Mouse (Mus musculus) ovary, postnatal 10 days (tissue): ENCODE results near the gene Mmp17.
"Not testable (repeated sequence)": the region's sequence is repeated elsewhere in the genome, so short reads cannot be mapped to it uniquely, and the experiment has no call there.

ENCODE experiments used
- DNase-seq: peaks from one replicate; pipeline ENCODE4 v3.0.0; 2022; ENCODE audit warnings: low spot score

The Mmp17 gene

GRCm38 (mm10) chr5:129590915-129591314 is 6.9 kb downstream of the Mmp17 start:
- DNase-seq = no peak

GRCm38 (mm10) chr5:129594116-129595114 is 10.4 kb downstream of the Mmp17 start:
- peak; percentile 71 for DNase-seq

GRCm38 (mm10) chr5:129602071-129602487 is 18.1 kb downstream of the Mmp17 start:
- DNase-seq = no peak

GRCm38 (mm10) chr5:129607476-129607875 is 23.5 kb downstream of the Mmp17 start:
- DNase-seq = no peak

GRCm38 (mm10) chr5:129611060-129611459 is 27.1 kb downstream of the Mmp17 start:
- DNase-seq = peak; percentile 27

GRCm38 (mm10) chr5:129620600-129620999 is 36.6 kb downstream of the Mmp17 start:
- DNase-seq = not testable (repeated sequence)

- no peak for DNase-seq
Observed at GRCm38 (mm10) chr5:129621361-129621760, 37.4 kb downstream of the Mmp17 start.

GRCm38 (mm10) chr5:129626099-129626498 is 42.1 kb downstream of the Mmp17 start:
- DNase-seq = no peak

- DNase-seq = not testable (repeated sequence)
Observed at GRCm38 (mm10) chr5:129626586-129626985, 42.6 kb downstream of the Mmp17 start.

- DNase-seq = not testable (repeated sequence)
Observed at GRCm38 (mm10) chr5:129632270-129633250, 48.6 kb downstream of the Mmp17 start.

- no peak for DNase-seq
Observed at GRCm38 (mm10) chr5:129650858-129651257, 66.9 kb downstream of the Mmp17 start.

- DNase-seq = no peak
Observed at GRCm38 (mm10) chr5:129657016-129657415, 73.0 kb downstream of the Mmp17 start.

- no peak for DNase-seq
Observed at GRCm38 (mm10) chr5:129657931-129658330, 74.0 kb downstream of the Mmp17 start.
